31 mouse cellular contexts compared by ENCODE assay signal in the genomic region with DNA sequence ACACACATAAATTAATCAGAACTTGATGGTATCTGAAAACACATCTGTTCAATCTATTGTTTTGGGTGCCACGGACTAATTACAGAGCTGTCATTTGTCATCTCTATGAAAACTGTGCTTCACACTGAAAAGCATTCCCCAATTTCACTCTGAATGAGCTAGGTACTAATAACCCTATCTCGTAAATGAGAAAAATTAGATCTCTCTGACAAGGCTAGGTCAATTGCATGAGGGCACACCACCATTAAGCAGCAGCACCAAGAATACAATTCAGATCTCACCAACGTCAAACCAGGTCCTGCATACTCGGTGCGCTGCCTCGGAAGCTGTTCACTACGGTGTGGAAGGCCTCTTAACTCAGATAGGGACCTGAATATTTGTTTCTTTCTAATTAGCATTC. TPM values are rescaled to one million over a fixed set of nuclear protein-coding genes. Genes with fewer than 3 reads are reported as not detected.
DNase-seq lines count a peak whose midpoint lies in the region; ATAC-seq and TF ChIP-seq lines count a peak whose summit lies in the region.
"Had no signal": no experiment of that assay in that cellular context is flagged by ENCODE, and none has a peak within 500 bp of the region (broad histone marks: within the 10 kb centered on the region; RNA-seq: fewer than 3 reads in every experiment).

No protein-coding gene starts in this region.

- no peaks in the 10 kb centered on the region for H3K27me3 ChIP-seq in hindbrain, embryonic 12.5 days
- H3K27me3 ChIP-seq in hindbrain, postnatal 0 days (ENCODE audit: insufficient read depth, low read length): no peaks in the 10 kb centered on the region
- H3K27me3 ChIP-seq in neural tube, embryonic 13.5 days: no peaks in the 10 kb centered on the region
- no peaks in the 10 kb centered on the region for H3K27me3 ChIP-seq in neural tube, embryonic 15.5 days (replicated peaks)
- H3K27me3 ChIP-seq in forebrain, postnatal 0 days (ENCODE audit: insufficient read depth, low read length): no peaks in the 10 kb centered on the region
- H3K27me3 ChIP-seq: embryonic facial prominence, embryonic 15.5 days; limb, embryonic 15.5 days; liver, embryonic 13.5 days had no signal

- H3K36me3 ChIP-seq in hindbrain, embryonic 12.5 days: peaks cover 12% of the 10 kb centered on the region
- no peaks in the 10 kb centered on the region for H3K36me3 ChIP-seq in hindbrain, postnatal 0 days (ENCODE audit: insufficient read depth, low read length)
- peaks cover 12% of the 10 kb centered on the region for H3K36me3 ChIP-seq in neural tube, embryonic 13.5 days
- H3K36me3 ChIP-seq in neural tube, embryonic 15.5 days: peaks cover 11% of the 10 kb centered on the region
- H3K36me3 ChIP-seq in forebrain, postnatal 0 days (ENCODE audit: insufficient read depth): no peaks in the 10 kb centered on the region

- 59% methylated on average over 7 of the region's 7 CpGs for WGBS in hindbrain, embryonic 12.5 days
- 60% methylated on average over 7 of the region's 7 CpGs for WGBS in hindbrain, postnatal 0 days
- 53% methylated on average over 7 of the region's 7 CpGs for WGBS in neural tube, embryonic 13.5 days
- WGBS in neural tube, embryonic 15.5 days: 43% methylated on average over 7 of the region's 7 CpGs
- 38% methylated on average over 7 of the region's 7 CpGs for WGBS in forebrain, postnatal 0 days

- no peak overlapping the region for H3K9ac ChIP-seq in hindbrain, embryonic 12.5 days
- no peak overlapping the region for H3K9ac ChIP-seq in hindbrain, postnatal 0 days (replicated peaks; ENCODE audit: low read length)
- H3K9ac ChIP-seq in neural tube, embryonic 13.5 days: no peak overlapping the region
- H3K9ac ChIP-seq in neural tube, embryonic 15.5 days (replicated peaks): no peak overlapping the region
- no peak overlapping the region for H3K9ac ChIP-seq in forebrain, postnatal 0 days
- H3K9ac ChIP-seq: embryonic facial prominence, embryonic 15.5 days; limb, embryonic 15.5 days; liver, embryonic 13.5 days had no signal

- no peaks in the 10 kb centered on the region for H3K9me3 ChIP-seq in hindbrain, embryonic 12.5 days (replicated peaks)
- H3K9me3 ChIP-seq in hindbrain, postnatal 0 days (ENCODE audit: low read length): no peaks in the 10 kb centered on the region
- H3K9me3 ChIP-seq in neural tube, embryonic 13.5 days: peaks cover 3% of the 10 kb centered on the region; the same call in 1 of the 2 replicates
- H3K9me3 ChIP-seq in neural tube, embryonic 15.5 days (replicated peaks): no peaks in the 10 kb centered on the region; the same call in 1 of the 2 replicates
- no peaks in the 10 kb centered on the region for H3K9me3 ChIP-seq in forebrain, postnatal 0 days (ENCODE audit: low read length)
- H3K9me3 ChIP-seq: embryonic facial prominence, embryonic 10.5 days; embryonic facial prominence, embryonic 15.5 days; limb, embryonic 10.5 days; limb, embryonic 15.5 days; liver, embryonic 13.5 days had no signal

- TF ChIP-seq CTCF in hindbrain, postnatal 0 days (IDR thresholded peaks at IDR 0.05; ENCODE audit: low read depth): no peak
- no peak for TF ChIP-seq CTCF in forebrain, postnatal 0 days (IDR thresholded peaks at IDR 0.05; ENCODE audit: low read depth)

- no peak overlapping the region for H3K4me2 ChIP-seq in hindbrain, embryonic 12.5 days (replicated peaks)
- H3K4me2 ChIP-seq in hindbrain, postnatal 0 days (ENCODE audit: low read depth, low read length): no peak overlapping the region
- no peak overlapping the region for H3K4me2 ChIP-seq in neural tube, embryonic 13.5 days
- no peak overlapping the region for H3K4me2 ChIP-seq in neural tube, embryonic 15.5 days
- H3K4me2 ChIP-seq in forebrain, postnatal 0 days (ENCODE audit: low read depth): no peak overlapping the region
- H3K4me2 ChIP-seq: embryonic facial prominence, embryonic 15.5 days; heart, embryonic 11.5 days; limb, embryonic 15.5 days; liver, embryonic 13.5 days had no signal

- H3K27ac ChIP-seq in hindbrain, embryonic 12.5 days: peak overlapping the region; percentile 88
- no peak overlapping the region for H3K27ac ChIP-seq in hindbrain, postnatal 0 days
- peak overlapping the region; percentile 59; the same call in 1 of the 2 replicates for H3K27ac ChIP-seq in neural tube, embryonic 13.5 days (replicated peaks)
- no peak overlapping the region for H3K27ac ChIP-seq in neural tube, embryonic 15.5 days (replicated peaks)
- H3K27ac ChIP-seq in forebrain, postnatal 0 days (ENCODE audit: low read depth, low read length): no peak overlapping the region
- H3K27ac ChIP-seq: embryonic facial prominence, embryonic 10.5 days; embryonic facial prominence, embryonic 15.5 days; limb, embryonic 10.5 days; limb, embryonic 15.5 days; liver, embryonic 13.5 days; stomach, postnatal 0 days had no signal

- H3K4me3 ChIP-seq in hindbrain, embryonic 12.5 days: no peak overlapping the region
- no peak overlapping the region for H3K4me3 ChIP-seq in hindbrain, postnatal 0 days (ENCODE audit: low read length)
- no peak overlapping the region for H3K4me3 ChIP-seq in neural tube, embryonic 13.5 days
- no peak overlapping the region for H3K4me3 ChIP-seq in neural tube, embryonic 15.5 days (replicated peaks)
- no peak overlapping the region for H3K4me3 ChIP-seq in forebrain, postnatal 0 days (ENCODE audit: low read depth, low read length)
- H3K4me3 ChIP-seq: embryonic facial prominence, embryonic 10.5 days; embryonic facial prominence, embryonic 15.5 days; gastrocnemius, adult 2 months; limb, embryonic 10.5 days; limb, embryonic 15.5 days; liver, embryonic 13.5 days; myocyte had no signal

- DNase-seq in hindbrain, postnatal 0 days (ENCODE audit: low spot score): no peak
- DNase-seq in forebrain, postnatal 0 days: peak; percentile 30
- DNase-seq in frontal cortex, postnatal 25 days (ENCODE audit: low spot score in 2 of 2): no peak
- DNase-seq in gastrocnemius, postnatal 10 days: no peak
- DNase-seq: B cell, adult 2 months; cerebellum, adult 8-10 months; cerebellum, postnatal 25 days; gastrocnemius, adult 2 months; heart, postnatal 36 days; kidney, adult 11 months; kidney, postnatal 14 days; layer of hippocampus, adult 9-11 months; liver, embryonic 13.5 days; lung, adult 18-20 months; lung, postnatal 4 days; right cerebral cortex, postnatal 4 days; thymus, adult 18-20 months; thymus, postnatal 36 days had no signal

- H3K4me1 ChIP-seq in hindbrain, embryonic 12.5 days: peaks cover 16% of the 10 kb centered on the region
- H3K4me1 ChIP-seq in hindbrain, postnatal 0 days (ENCODE audit: insufficient read depth, low read length): peaks cover 8% of the 10 kb centered on the region
- peaks cover 24% of the 10 kb centered on the region for H3K4me1 ChIP-seq in neural tube, embryonic 13.5 days (replicated peaks)
- peaks cover 24% of the 10 kb centered on the region for H3K4me1 ChIP-seq in neural tube, embryonic 15.5 days
- H3K4me1 ChIP-seq in forebrain, postnatal 0 days (ENCODE audit: insufficient read depth): peaks cover 6% of the 10 kb centered on the region; the same call in 1 of the 2 replicates

- peak; percentile 26; the same call in 1 of the 2 replicates for ATAC-seq in hindbrain, embryonic 12.5 days (ENCODE audit: low FRiP score)
- no peak for ATAC-seq in hindbrain, postnatal 0 days
- ATAC-seq in neural tube, embryonic 13.5 days (ENCODE audit: low read depth): no peak
- ATAC-seq in neural tube, embryonic 15.5 days (ENCODE audit: low FRiP score): no peak
- ATAC-seq in forebrain, postnatal 0 days: peak; percentile 49; the same call in 1 of the 2 replicates
- ATAC-seq: inflammation-experienced regulatory T-cells, adult 6 months; lung, postnatal 0 days; midbrain, embryonic 16.5 days had no signal

RNA-seq across cellular contexts. Expression of a gene that starts 52.9 kb away (rescaled TPM):
- polyA plus RNA-seq in hindbrain, embryonic 12.5 days (2016; fragmentation: Nextera tagmentation; extraction: Ambion mirVana): 78.2 and 86.8 TPM in 2 replicates
- 25.0 and 25.6 TPM in 2 replicates for total RNA-seq in hindbrain, postnatal 0 days (2014; rRNA removed)
- polyA plus RNA-seq in hindbrain, postnatal 0 days (2015; fragmentation: Nextera tagmentation; extraction: Ambion mirVana): 35.2 and 35.9 TPM in 2 replicates
- polyA plus RNA-seq in neural tube, embryonic 13.5 days (2015; fragmentation: Nextera tagmentation; extraction: Ambion mirVana): 72.4 and 75.4 TPM in 2 replicates
- 53.3 and 54.9 TPM in 2 replicates for polyA plus RNA-seq in neural tube, embryonic 15.5 days (2015; fragmentation: Nextera tagmentation; extraction: Ambion mirVana)
- 23.2 and 33.6 TPM in 2 replicates for total RNA-seq in forebrain, postnatal 0 days (2014; rRNA removed)
- 25.2 and 37.3 TPM in 2 replicates for polyA plus RNA-seq in forebrain, postnatal 0 days (2015; fragmentation: Nextera tagmentation; extraction: Ambion mirVana)
- total RNA-seq in gastrocnemius, postnatal 10 days (2021): 10 to 100 TPM; 23.5 to 26.4 TPM

Comparison
In these comparisons a context has a peak if more than half of its experiments do, and no peak if none do; other contexts are left out.
1. ATAC-seq: peak in hindbrain, embryonic 12.5 days (single experiment) and forebrain, postnatal 0 days (single experiment); none in hindbrain, postnatal 0 days (single experiment), neural tube, embryonic 13.5 days (single experiment) and neural tube, embryonic 15.5 days (single experiment).
2. H3K27ac ChIP-seq: peak in hindbrain, embryonic 12.5 days (single experiment) and neural tube, embryonic 13.5 days (single experiment); none in hindbrain, postnatal 0 days (single experiment), neural tube, embryonic 15.5 days (single experiment) and forebrain, postnatal 0 days (single experiment).